11 mouse cellular contexts compared by ENCODE assay signal in the genomic region with DNA sequence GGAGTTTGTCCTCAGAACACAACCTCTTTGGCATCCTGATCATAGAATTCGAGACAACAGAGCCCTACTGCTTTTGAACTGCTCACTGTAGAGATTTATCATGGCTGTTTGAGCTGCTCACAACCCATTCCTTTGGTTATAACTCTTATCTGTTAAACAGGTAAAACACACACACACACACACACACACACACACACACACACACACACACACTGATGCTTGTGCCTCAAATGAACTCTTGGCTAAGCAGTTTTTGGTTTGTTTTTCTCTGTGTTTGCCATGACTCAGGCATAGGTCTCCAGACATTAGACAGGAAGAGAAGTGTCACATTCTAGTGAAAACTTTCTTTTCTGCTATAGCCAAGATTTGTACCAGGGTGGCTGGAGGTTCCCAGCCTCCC.
"Had no signal": no experiment of that assay in that cellular context is flagged by ENCODE, and none has a peak within 500 bp of the region (broad histone marks: within the 10 kb centered on the region; RNA-seq: fewer than 3 reads in every experiment).

No protein-coding gene starts in this region.

- H3K4me1 ChIP-seq: liver, embryonic 12.5 days; megakaryocyte, embryonic 14.5 days had no signal

- H3K4me3 ChIP-seq: liver, embryonic 12.5 days; megakaryocyte, embryonic 14.5 days had no signal

- H3K36me3 ChIP-seq: liver, embryonic 12.5 days had no signal

- H3K27ac ChIP-seq: liver, embryonic 12.5 days; macrophage had no signal

- H3K9me3 ChIP-seq: liver, embryonic 12.5 days; megakaryocyte, embryonic 14.5 days had no signal

- H3K27me3 ChIP-seq: liver, embryonic 12.5 days had no signal

- DNase-seq: kidney, adult 11 months; kidney, adult 9 months; kidney, postnatal 10 days; left cerebral cortex, postnatal 4 days; lung, embryonic 14.5 days; lung, postnatal 10 days; right cerebral cortex, postnatal 14 days; thymus, postnatal 4 days had no signal
